Mouse (Mus musculus) cerebellum, adult 2 months (tissue): ENCODE measurements around the gene Ptchd1. TPM values are rescaled to one million over a fixed set of nuclear protein-coding genes. Genes with fewer than 3 reads are reported as not detected.

Experiments
- DNase-seq, 2 experiments: peaks; one replicate each; pipeline ENCODE4 v3.0.0; 2021
- H3K27ac ChIP-seq: fragments of 200-500 bp; 2 replicates; pipeline ENCODE4 v1.5.1; 2012; ENCODE audit warnings: low read length, control low read depth, inconsistent platforms; ENCODE audit not compliant: insufficient read depth
- H3K27me3 ChIP-seq: fragments of 200-500 bp; 2 replicates; pipeline ENCODE4 v1.6.1; 2012; ENCODE audit warnings: inconsistent platforms, mild to moderate bottlenecking, low read length, moderate library complexity; ENCODE audit not compliant: control insufficient read depth, insufficient read depth
- H3K4me1 ChIP-seq: fragments of 200-500 bp; 2 replicates; pipeline ENCODE4 v1.6.1; 2011; ENCODE audit warnings: low read length; ENCODE audit not compliant: control insufficient read depth, insufficient read depth
- H3K4me3 ChIP-seq: fragments of 200-500 bp; replicated peaks from 2 replicates; pipeline ENCODE3; 2011; ENCODE audit warnings: mild to moderate bottlenecking, low read depth, low read length, control low read depth; ENCODE audit not compliant: insufficient read depth
- CTCF ChIP-seq: fragments of 200-500 bp; IDR thresholded peaks from 2 replicates; pipeline ENCODE4 v1.5.1; 2011; ENCODE audit warnings: low read depth, mild to moderate bottlenecking, control low read depth, low read length, moderate library complexity, borderline replicate concordance; ENCODE audit not compliant: insufficient read depth
- POLR2A ChIP-seq: fragments of 200-500 bp; IDR thresholded peaks from 2 replicates; pipeline ENCODE4 v1.6.1; 2011; ENCODE audit warnings: low read length, control low read depth, borderline replicate concordance; ENCODE audit not compliant: insufficient read depth
- WGBS: fragments of 180-500 bp; shearing (Covaris S2); methylation state at CpG from one replicate; pipeline ENCODE4 v1.1.7; 2018; 5-methylcytosine and 5-hydroxymethylcytosine counted together
- polyA plus RNA-seq: library from polyadenylated mRNA; depleted of rRNA; stranded (reverse); fragments of >200 nt; gene quantifications from 2 replicates; pipeline ENCODE4 v1.2.3, GENCODE M21; 2012; rRNA removed

Gene Ptchd1
- 11.9 and 15.9 TPM in 2 replicates for polyA plus RNA-seq

DNA sequence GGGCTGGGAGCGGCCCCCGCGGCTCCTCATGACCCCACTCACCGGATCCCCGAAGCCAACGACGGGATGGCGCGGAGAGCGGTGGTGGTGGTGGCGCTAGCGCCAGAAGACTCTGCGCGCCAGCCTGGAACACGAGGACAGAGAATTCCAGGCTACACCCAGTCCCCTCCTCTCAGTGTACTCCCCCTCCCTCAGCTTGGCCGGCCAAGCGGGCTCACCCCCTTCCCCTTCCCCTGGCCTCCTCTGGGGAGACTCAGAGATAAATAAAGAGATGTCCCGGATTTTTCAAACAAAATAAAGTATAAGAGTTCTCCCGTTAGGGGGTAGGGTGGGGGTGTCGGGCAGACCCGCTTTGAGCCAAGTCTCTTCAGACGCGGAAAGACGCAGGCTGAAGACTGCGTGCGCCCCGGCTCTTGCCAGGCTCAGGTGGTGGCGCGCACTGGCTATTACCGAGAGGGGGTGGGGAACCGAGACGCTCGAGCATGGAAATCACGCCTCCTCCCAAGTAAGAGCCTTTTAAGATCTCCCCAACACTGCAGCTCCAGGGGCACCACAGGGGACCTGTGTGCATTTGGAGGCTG lies at the start of gene Ptchd1:
Gene Ptchd1 (minus strand): TSS at position 114 of the 581 bp plus-strand sequence.
- TF ChIP-seq POLR2A = no peak
- TF ChIP-seq CTCF = no peak
- WGBS = 18% methylated on average over 32 of the region's 34 CpGs
- Histone ChIP-seq H3K27ac (peak within 1 kb of the TSS; percentile 98), H3K27me3 (no peaks in the 10 kb centered on the region), H3K4me3 (peak within 1 kb of the TSS; percentile 97), H3K4me1 (no peaks in the 10 kb centered on the region)
- peak; percentile 72 for DNase-seq

DNA sequence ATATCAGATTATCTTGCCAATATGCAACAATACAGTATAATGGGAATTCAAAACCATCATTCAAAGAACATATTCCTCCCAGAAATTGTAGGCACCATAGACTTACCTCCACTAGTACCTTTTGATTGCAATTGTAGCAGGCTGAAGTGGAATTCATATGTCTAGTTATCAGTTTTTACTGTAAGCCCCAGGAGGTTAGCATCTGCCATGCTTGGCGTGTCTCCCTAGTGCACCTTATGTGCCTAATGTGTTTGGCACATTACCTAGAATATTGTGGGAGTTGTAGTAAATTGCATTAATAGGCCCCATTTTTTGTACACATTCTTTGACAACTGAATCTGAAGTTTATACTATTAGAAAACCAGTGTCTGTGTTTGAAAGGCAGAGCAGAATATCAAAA lies 34.4 kb upstream of the Ptchd1 start:
- no peak for TF ChIP-seq CTCF
- Histone ChIP-seq H3K4me3 (no peak overlapping the region), H3K27ac (no peak overlapping the region), H3K27me3 (no peaks in the 10 kb centered on the region), H3K4me1 (no peaks in the 10 kb centered on the region; the same call in 1 of the 2 replicates)
- WGBS = 24% methylated on average over 1 of the region's 1 CpGs
- DNase-seq = peak; percentile 62 to 79

GRCm38 (mm10) chrX:155645975-155646374 lies 22.4 kb upstream of the Ptchd1 start:
- TF ChIP-seq CTCF = no peak
- no peak for TF ChIP-seq POLR2A
- 93% methylated on average over 3 of the region's 3 CpGs for WGBS
- H3K4me3 ChIP-seq = no peak overlapping the region
- H3K27ac ChIP-seq = no peak overlapping the region
- DNase-seq = no peak
- no peaks in the 10 kb centered on the region for H3K27me3 ChIP-seq
- no peaks in the 10 kb centered on the region for H3K4me1 ChIP-seq

DNA sequence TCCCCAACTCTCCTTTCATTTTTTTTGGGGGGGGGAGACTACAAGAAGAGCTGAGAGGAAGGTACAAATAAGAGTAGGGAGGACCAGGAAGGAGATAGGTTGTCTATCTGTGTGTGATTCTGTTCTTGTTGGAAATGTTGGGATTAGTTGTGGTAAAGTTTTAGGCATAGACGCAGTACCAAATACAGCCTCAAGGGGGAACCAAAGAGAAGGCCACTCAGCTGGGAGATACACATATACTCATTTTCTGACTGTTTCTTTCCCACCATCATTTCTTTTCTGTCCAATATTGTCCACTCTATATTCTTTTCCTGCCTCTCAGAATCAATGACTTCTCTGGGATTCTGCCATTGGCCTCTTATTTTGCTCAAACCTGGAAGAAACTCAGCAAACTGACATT lies 20.4 kb upstream of the Ptchd1 start:
- no peaks in the 10 kb centered on the region for H3K27me3 ChIP-seq
- WGBS = 24% methylated on average over 1 of the region's 1 CpGs
- DNase-seq = peak in 1 of 2 experiments; percentile 21

GRCm38 (mm10) chrX:155625671-155626196 lies 2.1 kb upstream of the Ptchd1 start:
- H3K27me3 ChIP-seq = no peaks in the 10 kb centered on the region
- H3K4me1 ChIP-seq = no peaks in the 10 kb centered on the region
- peak overlapping the region; percentile 46 for H3K4me3 ChIP-seq
- no peak overlapping the region for H3K27ac ChIP-seq
- WGBS = 8% methylated on average over 13 of the region's 13 CpGs
- TF ChIP-seq POLR2A = no peak
- no peak for TF ChIP-seq CTCF
- peak in 1 of 2 experiments; percentile 27 for DNase-seq

More for the DNA sequence above, 20.4 kb upstream of the Ptchd1 start:
- TF ChIP-seq POLR2A (no peak), CTCF (peak; percentile 42; the same call in 1 of the 2 replicates)
- Histone ChIP-seq H3K4me1 (no peaks in the 10 kb centered on the region), H3K27ac (no peak overlapping the region), H3K4me3 (no peak overlapping the region)

GRCm38 (mm10) chrX:155624895-155625294 lies 1.3 kb upstream of the Ptchd1 start:
- H3K27ac ChIP-seq = peak overlapping the region; percentile 64

DNA sequence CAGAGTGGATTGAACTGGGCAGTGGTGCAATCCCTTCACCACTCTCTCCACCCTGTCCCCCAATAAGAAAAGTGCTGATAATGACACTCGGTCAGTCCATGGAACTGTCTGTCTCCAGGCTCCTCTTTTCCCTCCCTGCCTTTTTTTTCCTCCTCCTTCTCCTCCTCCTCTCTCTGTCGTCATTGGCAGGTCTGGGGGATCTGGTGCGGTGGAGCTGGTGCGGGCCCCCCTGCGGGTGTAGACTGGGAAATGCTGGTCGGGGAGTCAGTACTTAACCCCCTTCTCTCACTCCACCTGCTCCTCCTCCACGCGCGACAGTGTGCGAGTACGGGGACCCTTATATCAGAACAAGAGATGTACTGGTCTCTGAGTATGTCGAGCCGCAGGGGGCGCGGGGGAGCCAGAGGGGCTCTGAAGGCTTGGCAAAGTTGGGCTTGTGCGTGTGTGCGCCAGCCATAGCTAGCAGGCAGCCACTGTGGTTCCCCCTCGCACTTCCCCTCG lies 777 bp upstream of the Ptchd1 start, which contains the start of gene Gm15155:
Gene Gm15155 (plus strand): TSS at position 401 of the 501 bp plus-strand sequence.
- TF ChIP-seq POLR2A = no peak
- no peak for TF ChIP-seq CTCF
- WGBS = 7% methylated on average over 19 of the region's 19 CpGs
- Histone ChIP-seq H3K27me3 (no peaks in the 10 kb centered on the region), H3K4me3 (peak within 1 kb of the TSS; percentile 97), H3K4me1 (no peaks in the 10 kb centered on the region), H3K27ac (peak within 1 kb of the TSS; percentile 64)
- peak; percentile 53 to 65 for DNase-seq

More at GRCm38 (mm10) chrX:155624895-155625294, 1.3 kb upstream of the Ptchd1 start:
- WGBS = 7% methylated on average over 14 of the region's 15 CpGs
- Histone ChIP-seq H3K4me3 (peak overlapping the region; percentile 97), H3K4me1 (no peaks in the 10 kb centered on the region), H3K27me3 (no peaks in the 10 kb centered on the region)
- DNase-seq = no peak
- TF ChIP-seq POLR2A (no peak), CTCF (no peak)
